Mouse (Mus musculus) layer of hippocampus, adult 11-12 months (tissue): ENCODE results near the gene Adra2c.
A peak's percentile ranks its signal among the peaks of the same experiment; 100 is the strongest.

Experiments used
- DNase-seq: peaks from one replicate; pipeline ENCODE4 v3.0.0; 2022; ENCODE audit warnings: low spot score

The Adra2c gene

GRCm38 (mm10) chr5:35311738-35312250, 33.7 kb downstream of the Adra2c start:
- DNase-seq = no peak

GRCm38 (mm10) chr5:35313231-35313821, 35.2 kb downstream of the Adra2c start:
- DNase-seq = peak; percentile 45

GRCm38 (mm10) chr5:35313826-35314586, 35.9 kb downstream of the Adra2c start:
- peak; percentile 33 for DNase-seq

- no peak for DNase-seq
Measured at GRCm38 (mm10) chr5:35314629-35315028, 36.5 kb downstream of the Adra2c start.

- no peak for DNase-seq
Measured at GRCm38 (mm10) chr5:35315204-35315603, 37.1 kb downstream of the Adra2c start.

- DNase-seq = peak; percentile 49
Measured at GRCm38 (mm10) chr5:35320650-35321049, 42.5 kb downstream of the Adra2c start.

GRCm38 (mm10) chr5:35330822-35331221, 52.7 kb downstream of the Adra2c start:
- peak; percentile 37 for DNase-seq
